Mouse (Mus musculus) ES-Bruce4 (cell line): ENCODE results near the gene Xpc.

Source experiments
- CTCF ChIP-seq: IDR thresholded peaks from one replicate; pipeline ENCODE4 v1.8.1; 2011; ENCODE audit warnings: low read depth, low read length
- EP300 ChIP-seq: IDR thresholded peaks from 2 replicates; pipeline ENCODE4 v1.6.1; 2011; ENCODE audit warnings: low read depth, low read length; ENCODE audit not compliant: insufficient read depth

DNA sequence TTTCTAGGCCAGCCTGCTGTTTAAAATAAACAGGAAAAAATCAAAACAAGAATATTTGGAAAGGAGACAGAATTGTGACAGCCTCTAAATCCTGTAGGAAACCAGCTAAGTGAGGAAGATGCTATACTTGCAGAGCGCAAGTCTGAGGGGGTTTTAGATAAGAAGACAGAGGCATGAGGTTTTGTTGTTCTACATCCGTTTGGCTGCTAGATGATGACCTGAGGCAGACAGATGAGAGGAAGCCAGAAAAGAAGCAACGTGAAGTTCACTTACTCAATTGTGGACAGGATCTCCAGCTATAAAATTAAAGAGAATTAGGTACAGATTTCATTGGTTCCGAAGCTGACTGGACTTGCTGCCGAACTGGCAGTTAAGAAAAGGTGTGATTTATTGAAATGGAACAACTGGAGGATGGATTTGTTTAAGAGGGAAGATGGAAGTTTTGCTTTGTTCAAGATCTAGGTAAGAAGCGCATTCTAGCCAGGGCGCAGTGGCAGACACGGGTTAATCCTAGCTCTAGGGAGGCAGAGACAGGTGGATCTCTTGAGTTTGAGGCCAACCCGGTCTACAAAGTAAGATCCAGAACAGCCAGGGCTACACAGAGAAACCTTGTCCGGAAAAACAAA, 838 bp downstream of the Xpc start:
- TF ChIP-seq EP300 (no peak), CTCF (no peak)
